Mouse (Mus musculus): ENCODE data around the gene Prss2.
"Not testable (repeated sequence)": the region's sequence is repeated elsewhere in the genome, so short reads cannot be mapped to it uniquely, and the experiment has no call there.

The Prss2 gene

GRCm38 (mm10) chr6:41521487-41521886, at the start of gene Prss2:
TSS of gene Prss2 (plus strand) at chr6:41521787.
- DNase-seq (ENCODE audit: low spot score), result no peak

- no peak for DNase-seq (ENCODE audit: low spot score)
These were observed 22.2 kb upstream of the Prss2 start for GRCm38 (mm10) chr6:41499374-41499773.

- no peak for DNase-seq (ENCODE audit: low spot score)
These were observed 16.7 kb upstream of the Prss2 start for GRCm38 (mm10) chr6:41504915-41505314.

- no peak for DNase-seq (ENCODE audit: low spot score)
These were observed 16.3 kb upstream of the Prss2 start for GRCm38 (mm10) chr6:41505323-41505722.

- DNase-seq (ENCODE audit: low spot score), result no peak
These were observed 3.5 kb upstream of the Prss2 start for GRCm38 (mm10) chr6:41518017-41518524.

- DNase-seq (ENCODE audit: low spot score), result no peak
These were observed 4.9 kb downstream of the Prss2 start for GRCm38 (mm10) chr6:41526453-41526852.

- no peak for DNase-seq (ENCODE audit: low spot score)
These were observed 5.8 kb downstream of the Prss2 start for GRCm38 (mm10) chr6:41527402-41527801.

- DNase-seq (ENCODE audit: low spot score), result not testable (repeated sequence)
These were observed 8.4 kb downstream of the Prss2 start for GRCm38 (mm10) chr6:41529987-41530386.

- no peak for DNase-seq (ENCODE audit: low spot score)
These were observed 10.6 kb downstream of the Prss2 start for GRCm38 (mm10) chr6:41532181-41532580.

- no peak for DNase-seq (ENCODE audit: low spot score)
These were observed 11.2 kb downstream of the Prss2 start for GRCm38 (mm10) chr6:41532687-41533284.

- DNase-seq (ENCODE audit: low spot score), result no peak
These were observed 15.8 kb downstream of the Prss2 start for GRCm38 (mm10) chr6:41537376-41537775.

GRCm38 (mm10) chr6:41538296-41538695, 16.7 kb downstream of the Prss2 start:
- DNase-seq (ENCODE audit: low spot score), result not testable (repeated sequence)

- DNase-seq (ENCODE audit: low spot score), result no peak
These were observed 19.2 kb downstream of the Prss2 start for GRCm38 (mm10) chr6:41540746-41541145.

GRCm38 (mm10) chr6:41541746-41542145, 20.2 kb downstream of the Prss2 start:
- DNase-seq (ENCODE audit: low spot score), result no peak

GRCm38 (mm10) chr6:41542983-41543382, 21.4 kb downstream of the Prss2 start:
- DNase-seq (ENCODE audit: low spot score), result no peak

- DNase-seq (ENCODE audit: low spot score), result no peak
These were observed 21.9 kb downstream of the Prss2 start for GRCm38 (mm10) chr6:41543411-41544050.

GRCm38 (mm10) chr6:41544381-41544924, 22.9 kb downstream of the Prss2 start:
- no peak for DNase-seq (ENCODE audit: low spot score)

GRCm38 (mm10) chr6:41545266-41545665, 23.7 kb downstream of the Prss2 start:
- no peak for DNase-seq (ENCODE audit: low spot score)

- DNase-seq (ENCODE audit: low spot score), result no peak
These were observed 25.6 kb downstream of the Prss2 start for GRCm38 (mm10) chr6:41547056-41547650.

GRCm38 (mm10) chr6:41548286-41548685, 26.7 kb downstream of the Prss2 start:
- DNase-seq (ENCODE audit: low spot score), result no peak

GRCm38 (mm10) chr6:41553356-41554010, 31.9 kb downstream of the Prss2 start:
- no peak for DNase-seq (ENCODE audit: low spot score)

All from ovary, postnatal 14 days (tissue).